16 mouse cellular contexts compared by ENCODE assay signal in the genomic region with DNA sequence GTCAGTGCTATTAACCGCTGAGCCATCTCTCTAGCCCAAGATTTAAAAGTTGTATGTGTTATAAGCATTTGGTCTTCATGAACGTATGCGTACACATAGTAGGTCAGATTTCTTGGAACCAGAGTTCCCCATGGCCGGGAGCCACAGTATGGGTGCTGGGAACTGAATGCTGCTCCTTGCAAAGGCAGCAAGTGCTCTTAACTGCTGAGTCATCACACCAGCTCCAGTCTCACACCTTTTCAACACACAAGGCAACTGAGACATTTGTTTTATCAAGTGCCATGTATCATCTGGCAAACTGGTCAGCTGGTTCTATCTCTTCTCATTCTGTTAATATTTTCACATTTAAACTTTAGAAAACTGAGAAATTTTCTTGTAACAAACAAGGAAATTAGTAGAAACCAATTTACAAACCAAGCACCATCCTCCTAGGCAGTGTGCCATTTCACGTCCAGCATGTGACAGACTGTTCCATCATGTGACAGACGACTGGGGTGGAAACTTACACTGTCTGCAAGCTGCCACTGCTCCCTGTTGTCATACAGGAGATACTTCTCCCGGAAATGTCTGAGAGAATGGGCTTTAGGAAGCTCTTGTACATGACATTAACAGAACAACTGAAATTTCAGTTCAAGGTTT.
"Had no signal": no experiment of that assay in that cellular context is flagged by ENCODE, and none has a peak within 500 bp of the region (broad histone marks: within the 10 kb centered on the region; RNA-seq: fewer than 3 reads in every experiment).

No protein-coding gene starts in this region.

- H3K27me3 ChIP-seq: kidney, embryonic 15.5 days; limb, embryonic 15.5 days; liver, embryonic 12.5 days; lung, embryonic 15.5 days; megakaryocyte, embryonic 14.5 days; midbrain, embryonic 13.5 days; neural tube, embryonic 15.5 days had no signal

- ATAC-seq: liver, embryonic 12.5 days; midbrain, embryonic 13.5 days had no signal

- H3K9me3 ChIP-seq: kidney, embryonic 15.5 days; limb, embryonic 15.5 days; liver, embryonic 12.5 days; lung, embryonic 15.5 days; megakaryocyte, embryonic 14.5 days; midbrain, embryonic 13.5 days; neural tube, embryonic 15.5 days had no signal

- H3K36me3 ChIP-seq: lung, embryonic 15.5 days had no signal

- H3K27ac ChIP-seq: kidney, embryonic 15.5 days; left cerebral cortex, adult 2 months; limb, embryonic 15.5 days; liver, embryonic 12.5 days; lung, embryonic 15.5 days; macrophage; midbrain, embryonic 13.5 days; neural tube, embryonic 15.5 days had no signal

- DNase-seq: kidney, postnatal 25 days; lung, postnatal 14 days; right cerebral cortex, adult 18-20 months; right cerebral cortex, postnatal 25 days; thymus, adult 18-20 months; thymus, postnatal 14 days had no signal

- H3K4me1 ChIP-seq: kidney, embryonic 15.5 days; limb, embryonic 15.5 days; liver, embryonic 12.5 days; lung, embryonic 15.5 days; midbrain, embryonic 13.5 days; neural tube, embryonic 15.5 days had no signal

- H3K9ac ChIP-seq: kidney, embryonic 15.5 days; limb, embryonic 15.5 days; liver, embryonic 12.5 days; lung, embryonic 15.5 days; midbrain, embryonic 13.5 days; neural tube, embryonic 15.5 days had no signal

- H3K4me2 ChIP-seq: kidney, embryonic 15.5 days; limb, embryonic 15.5 days; liver, embryonic 12.5 days; lung, embryonic 15.5 days; midbrain, embryonic 13.5 days; neural tube, embryonic 15.5 days had no signal

- H3K4me3 ChIP-seq: kidney, embryonic 15.5 days; left cerebral cortex, adult 2 months; limb, embryonic 15.5 days; liver, embryonic 12.5 days; lung, embryonic 15.5 days; megakaryocyte, embryonic 14.5 days; midbrain, embryonic 13.5 days; myocyte; neural tube, embryonic 15.5 days had no signal
